Mouse (Mus musculus): ENCODE results near the gene Sema5b. TPM values are rescaled to one million over a fixed set of nuclear protein-coding genes. Genes with fewer than 3 reads are reported as not detected.

Sema5b gene
- 9.4 and 10.0 TPM in 2 replicates for polyA plus RNA-seq (2016; fragmentation: Nextera tagmentation; extraction: Ambion mirVana)

- H3K4me2 ChIP-seq: peak within 1 kb of the TSS; percentile 99
- peak; percentile 74 for ATAC-seq (ENCODE audit: insufficient number of reproducible peaks, insufficient read depth, low FRiP score, low TSS enrichment, low read depth)
- no peaks in the 10 kb centered on the region for H3K9me3 ChIP-seq
- peaks cover 87% of the 10 kb centered on the region for H3K27me3 ChIP-seq
- peaks cover 14% of the 10 kb centered on the region for H3K4me1 ChIP-seq (replicated peaks)
- H3K4me3 ChIP-seq (replicated peaks): peak within 1 kb of the TSS; percentile 60
- peak within 1 kb of the TSS; percentile 69 for H3K9ac ChIP-seq (replicated peaks)
- H3K36me3 ChIP-seq: no peaks in the 10 kb centered on the region
- WGBS: 1% methylated on average over 51 of the region's 54 CpGs
- H3K27ac ChIP-seq: no peak within 1 kb of the TSS
Observed at GRCm38 (mm10) chr16:35541117-35541641, at the start of gene Sema5b. Gene Sema5b, plus strand, starts transcription at chr16:35541145.

- no peak overlapping the region for H3K27ac ChIP-seq
- no peaks in the 10 kb centered on the region for H3K27me3 ChIP-seq
- H3K4me3 ChIP-seq (replicated peaks): no peak overlapping the region
- no peak overlapping the region for H3K9ac ChIP-seq (replicated peaks)
- no peak overlapping the region for H3K4me2 ChIP-seq
- H3K9me3 ChIP-seq: peaks cover 12% of the 10 kb centered on the region; the same call in 1 of the 2 replicates
- no peaks in the 10 kb centered on the region for H3K36me3 ChIP-seq
- ATAC-seq (ENCODE audit: insufficient number of reproducible peaks, insufficient read depth, low FRiP score, low TSS enrichment, low read depth): no peak
- WGBS: 87% methylated on average over 3 of the region's 3 CpGs
- no peaks in the 10 kb centered on the region for H3K4me1 ChIP-seq (replicated peaks)
Observed at GRCm38 (mm10) chr16:35500342-35500741, 40.6 kb upstream of the Sema5b start.

- Histone ChIP-seq H3K9ac (replicated peaks) (no peak overlapping the region), H3K27me3 (no peaks in the 10 kb centered on the region), H3K4me3 (replicated peaks) (no peak overlapping the region), H3K4me1 (replicated peaks) (no peaks in the 10 kb centered on the region), H3K27ac (no peak overlapping the region), H3K9me3 (peaks cover 12% of the 10 kb centered on the region; the same call in 1 of the 2 replicates), H3K36me3 (no peaks in the 10 kb centered on the region), H3K4me2 (no peak overlapping the region)
- 84% methylated on average over 4 of the region's 4 CpGs for WGBS
- no peak for ATAC-seq (ENCODE audit: insufficient number of reproducible peaks, insufficient read depth, low FRiP score, low TSS enrichment, low read depth)
Observed at GRCm38 (mm10) chr16:35501106-35501760, 39.7 kb upstream of the Sema5b start.

GRCm38 (mm10) chr16:35502456-35502855 is 38.5 kb upstream of the Sema5b start:
- peaks cover 12% of the 10 kb centered on the region; the same call in 1 of the 2 replicates for H3K9me3 ChIP-seq
- no peak overlapping the region for H3K4me2 ChIP-seq
- H3K27ac ChIP-seq: no peak overlapping the region
- no peak for ATAC-seq (ENCODE audit: insufficient number of reproducible peaks, insufficient read depth, low FRiP score, low TSS enrichment, low read depth)
- 89% methylated on average over 11 of the region's 11 CpGs for WGBS
- H3K36me3 ChIP-seq: no peaks in the 10 kb centered on the region
- H3K27me3 ChIP-seq: no peaks in the 10 kb centered on the region
- H3K4me1 ChIP-seq (replicated peaks): no peaks in the 10 kb centered on the region
- H3K4me3 ChIP-seq (replicated peaks): no peak overlapping the region
- no peak overlapping the region for H3K9ac ChIP-seq (replicated peaks)

- no peak overlapping the region for H3K4me2 ChIP-seq
- H3K4me3 ChIP-seq (replicated peaks): no peak overlapping the region
- peaks cover 12% of the 10 kb centered on the region; the same call in 1 of the 2 replicates for H3K9me3 ChIP-seq
- no peaks in the 10 kb centered on the region for H3K36me3 ChIP-seq
- H3K27ac ChIP-seq: no peak overlapping the region
- no peaks in the 10 kb centered on the region for H3K27me3 ChIP-seq
- H3K4me1 ChIP-seq (replicated peaks): peaks cover 5% of the 10 kb centered on the region; the same call in 1 of the 2 replicates
- ATAC-seq (ENCODE audit: insufficient number of reproducible peaks, insufficient read depth, low FRiP score, low TSS enrichment, low read depth): no peak
- H3K9ac ChIP-seq (replicated peaks): no peak overlapping the region
- 75% methylated on average over 8 of the region's 8 CpGs for WGBS
Observed at GRCm38 (mm10) chr16:35504266-35504665, 36.7 kb upstream of the Sema5b start.

- Histone ChIP-seq H3K27me3 (no peaks in the 10 kb centered on the region), H3K9me3 (0 out of 2 replicates have a peak, but pooled peaks cover 7% of the 10 kb centered on the region), H3K4me3 (replicated peaks) (no peak overlapping the region), H3K36me3 (no peaks in the 10 kb centered on the region), H3K4me1 (replicated peaks) (peaks cover 9% of the 10 kb centered on the region; the same call in 1 of the 2 replicates), H3K4me2 (no peak overlapping the region), H3K27ac (no peak overlapping the region), H3K9ac (replicated peaks) (no peak overlapping the region)
- 91% methylated on average over 4 of the region's 4 CpGs for WGBS
- ATAC-seq (ENCODE audit: insufficient number of reproducible peaks, insufficient read depth, low FRiP score, low TSS enrichment, low read depth): no peak
Observed at GRCm38 (mm10) chr16:35505786-35506185, 35.2 kb upstream of the Sema5b start.

GRCm38 (mm10) chr16:35508581-35508980 is 32.4 kb upstream of the Sema5b start:
- H3K27ac ChIP-seq: no peak overlapping the region
- no peaks in the 10 kb centered on the region for H3K27me3 ChIP-seq
- WGBS: 82% methylated on average over 6 of the region's 6 CpGs
- no peaks in the 10 kb centered on the region for H3K36me3 ChIP-seq
- no peak overlapping the region for H3K4me3 ChIP-seq (replicated peaks)
- H3K4me1 ChIP-seq (replicated peaks): peaks cover 9% of the 10 kb centered on the region; the same call in 1 of the 2 replicates
- H3K4me2 ChIP-seq: no peak overlapping the region
- 0 out of 2 replicates have a peak, but pooled peaks cover 7% of the 10 kb centered on the region for H3K9me3 ChIP-seq
- ATAC-seq (ENCODE audit: insufficient number of reproducible peaks, insufficient read depth, low FRiP score, low TSS enrichment, low read depth): no peak
- H3K9ac ChIP-seq (replicated peaks): no peak overlapping the region

GRCm38 (mm10) chr16:35509331-35510070 is 31.4 kb upstream of the Sema5b start:
- WGBS: 44% methylated on average over 11 of the region's 11 CpGs
- no peaks in the 10 kb centered on the region for H3K27me3 ChIP-seq
- peaks cover 9% of the 10 kb centered on the region; the same call in 1 of the 2 replicates for H3K4me1 ChIP-seq (replicated peaks)
- no peak overlapping the region for H3K27ac ChIP-seq
- no peak overlapping the region for H3K9ac ChIP-seq (replicated peaks)
- no peaks in the 10 kb centered on the region for H3K36me3 ChIP-seq
- ATAC-seq (ENCODE audit: insufficient number of reproducible peaks, insufficient read depth, low FRiP score, low TSS enrichment, low read depth): no peak
- 0 out of 2 replicates have a peak, but pooled peaks cover 1% of the 10 kb centered on the region for H3K9me3 ChIP-seq
- H3K4me2 ChIP-seq: no peak overlapping the region
- H3K4me3 ChIP-seq (replicated peaks): no peak overlapping the region

- 50% methylated on average over 21 of the region's 21 CpGs for WGBS
- no peak overlapping the region for H3K4me3 ChIP-seq (replicated peaks)
- H3K27ac ChIP-seq: no peak overlapping the region
- H3K27me3 ChIP-seq: peaks cover 4% of the 10 kb centered on the region; the same call in 1 of the 2 replicates
- ATAC-seq (ENCODE audit: insufficient number of reproducible peaks, insufficient read depth, low FRiP score, low TSS enrichment, low read depth): no peak
- H3K4me1 ChIP-seq (replicated peaks): peaks cover 32% of the 10 kb centered on the region
- H3K36me3 ChIP-seq: no peaks in the 10 kb centered on the region
- no peaks in the 10 kb centered on the region for H3K9me3 ChIP-seq
- no peak overlapping the region for H3K4me2 ChIP-seq
- no peak overlapping the region for H3K9ac ChIP-seq (replicated peaks)
Observed at GRCm38 (mm10) chr16:35515977-35516612, 24.9 kb upstream of the Sema5b start.

GRCm38 (mm10) chr16:35517976-35518951 is 22.7 kb upstream of the Sema5b start:
- H3K36me3 ChIP-seq: no peaks in the 10 kb centered on the region
- H3K27ac ChIP-seq: no peak overlapping the region
- 47% methylated on average over 23 of the region's 23 CpGs for WGBS
- ATAC-seq (ENCODE audit: insufficient number of reproducible peaks, insufficient read depth, low FRiP score, low TSS enrichment, low read depth): no peak
- peaks cover 32% of the 10 kb centered on the region for H3K4me1 ChIP-seq (replicated peaks)
- peaks cover 4% of the 10 kb centered on the region; the same call in 1 of the 2 replicates for H3K27me3 ChIP-seq
- H3K4me2 ChIP-seq: peak overlapping the region; percentile 32
- no peaks in the 10 kb centered on the region for H3K9me3 ChIP-seq
- 0 out of 2 replicates have a peak overlapping the region, but pooled peaks have one; percentile 44 for H3K9ac ChIP-seq (replicated peaks)
- H3K4me3 ChIP-seq (replicated peaks): no peak overlapping the region

Data from limb, embryonic 12.5 days (tissue).